Mouse (Mus musculus) testis, adult 2 months (tissue): ENCODE data around the gene Fry.

Experiments used
- CTCF ChIP-seq: fragments of 200-500 bp; IDR thresholded peaks from 2 replicates; pipeline ENCODE4 v1.5.1; 2012; ENCODE audit warnings: low read depth, mild to moderate bottlenecking, inconsistent platforms, low read length, moderate library complexity; ENCODE audit not compliant: control insufficient read depth, insufficient read depth, insufficient replicate concordance
- POLR2A ChIP-seq: fragments of 200-500 bp; IDR thresholded peaks from 2 replicates; pipeline ENCODE4 v1.6.1; 2012; ENCODE audit warnings: low read depth, mild to moderate bottlenecking, inconsistent platforms, low read length, moderate library complexity; ENCODE audit not compliant: control insufficient read depth

- no peak for TF ChIP-seq POLR2A
- TF ChIP-seq CTCF: no peak
These were observed 270.2 kb downstream of the Fry start for GRCm38 (mm10) chr5:150388623-150389022.
